Mouse (Mus musculus) spleen, adult 18-20 months (tissue): ENCODE measurements around the gene Nell2.

Source experiments
- DNase-seq, 2 experiments: peaks; one replicate each; pipeline ENCODE4 v3.0.0; 2022; ENCODE audit warnings: mixed read lengths in 2 of 2

Nell2 gene

GRCm38 (mm10) chr15:95216640-95217365 is 311.6 kb downstream of the Nell2 start:
- DNase-seq, result no peak

DNA sequence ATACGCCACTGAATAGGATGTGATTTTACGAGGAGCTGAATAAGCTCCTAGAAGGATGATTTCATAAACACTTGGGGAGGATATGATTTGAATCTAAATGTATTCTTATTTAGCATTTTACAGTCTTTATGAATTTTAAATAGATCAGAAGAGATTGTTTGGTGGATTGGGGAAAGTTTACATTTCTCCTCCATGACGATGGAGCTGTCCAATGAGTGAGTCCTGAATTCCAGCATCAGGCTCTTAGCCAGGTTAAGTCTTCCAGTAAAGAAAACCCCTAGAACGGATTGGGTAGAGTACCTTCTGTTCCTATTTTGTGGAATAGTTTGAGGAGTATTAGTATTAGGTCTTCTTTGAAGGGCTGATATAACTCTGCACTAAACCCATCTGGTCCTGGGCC is 317.8 kb downstream of the Nell2 start:
- no peak for DNase-seq

DNA sequence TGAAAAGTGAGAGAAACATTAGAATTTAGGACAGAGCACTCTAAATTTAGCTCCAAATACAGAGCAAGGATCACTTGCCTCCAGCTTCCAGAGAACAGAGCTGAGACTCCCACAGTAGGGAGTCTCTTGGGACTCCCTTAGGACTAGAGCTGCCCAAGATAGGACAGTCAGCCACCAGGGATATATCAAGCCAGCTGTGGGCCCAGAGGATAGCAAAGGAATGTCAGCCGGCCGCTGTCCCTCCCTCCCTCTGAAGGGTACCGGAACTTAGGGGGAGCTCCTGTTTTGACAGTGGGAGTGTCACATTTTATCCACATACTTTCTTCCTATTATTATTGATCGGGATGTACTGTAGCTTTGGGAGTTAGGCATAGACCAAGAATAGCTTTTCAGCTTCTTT is 319.2 kb downstream of the Nell2 start:
- DNase-seq, result no peak

DNA sequence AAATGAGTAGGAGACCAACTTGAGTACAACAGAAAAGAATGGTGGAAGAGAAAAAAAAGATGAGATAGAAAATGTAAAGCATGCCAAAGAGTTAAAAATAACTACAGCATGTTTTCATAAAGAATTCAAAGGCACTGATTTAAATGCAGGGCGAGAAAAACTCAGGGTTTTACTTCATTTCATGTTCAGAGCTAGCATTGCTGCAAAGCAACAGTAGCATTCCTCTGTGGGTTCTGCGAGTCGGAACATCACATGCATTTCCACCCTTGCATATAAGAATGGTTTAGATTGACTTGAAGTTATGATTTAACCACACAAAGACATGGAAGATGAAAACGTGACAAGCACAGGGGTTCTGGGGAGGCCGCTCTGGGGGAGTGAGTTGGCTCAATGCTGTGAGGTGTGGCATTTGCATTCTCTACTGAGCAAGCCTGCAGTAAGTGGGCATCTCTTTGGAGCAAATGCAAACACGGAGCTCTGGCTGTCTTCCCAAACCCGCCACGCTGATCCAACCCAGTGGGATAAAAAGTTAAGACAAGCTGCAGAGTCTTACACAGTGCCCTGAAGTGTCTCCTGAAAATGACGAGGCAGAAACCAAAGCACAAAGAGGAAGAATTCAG is 334.6 kb downstream of the Nell2 start:
- DNase-seq, result no peak

DNA sequence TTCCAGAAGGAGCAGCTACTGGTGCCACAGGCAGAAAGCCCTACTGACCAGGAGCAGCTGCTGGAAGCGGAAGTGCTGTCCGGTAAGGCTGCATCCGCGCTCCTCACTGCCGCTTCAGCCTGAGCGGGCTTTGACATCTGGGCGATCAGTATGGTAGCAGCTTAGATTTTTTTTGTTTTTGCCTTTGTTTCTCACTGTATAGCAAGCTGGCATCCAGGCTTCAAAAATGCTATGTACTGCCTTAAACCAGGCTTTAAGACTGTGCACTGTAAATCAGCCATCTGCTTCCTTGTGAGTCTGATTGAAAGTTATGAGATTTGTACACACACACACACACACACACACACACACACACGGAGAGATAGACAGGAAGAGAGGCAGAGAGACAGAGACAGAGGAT is 335.4 kb downstream of the Nell2 start:
- no peak for DNase-seq

DNA sequence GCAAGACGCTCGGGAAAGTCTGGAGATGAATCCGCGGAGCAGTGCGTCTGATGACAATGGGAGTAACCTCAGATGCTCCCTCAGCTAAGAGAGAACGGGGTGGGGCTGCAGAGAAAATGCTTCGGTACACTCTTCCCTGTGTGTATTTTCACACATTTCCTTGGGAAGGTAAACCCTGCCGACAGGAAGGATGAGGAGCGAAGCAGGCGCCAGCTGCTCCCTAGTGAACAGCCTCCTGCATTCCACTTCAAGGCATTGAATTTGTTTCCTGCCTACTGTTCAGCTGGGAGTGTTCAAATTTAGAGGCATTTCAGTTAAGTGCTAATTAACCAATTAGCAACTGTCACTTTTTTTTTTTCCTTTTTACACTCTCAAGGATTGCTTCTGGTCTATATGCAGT is 342.1 kb downstream of the Nell2 start:
- DNase-seq, result no peak

DNA sequence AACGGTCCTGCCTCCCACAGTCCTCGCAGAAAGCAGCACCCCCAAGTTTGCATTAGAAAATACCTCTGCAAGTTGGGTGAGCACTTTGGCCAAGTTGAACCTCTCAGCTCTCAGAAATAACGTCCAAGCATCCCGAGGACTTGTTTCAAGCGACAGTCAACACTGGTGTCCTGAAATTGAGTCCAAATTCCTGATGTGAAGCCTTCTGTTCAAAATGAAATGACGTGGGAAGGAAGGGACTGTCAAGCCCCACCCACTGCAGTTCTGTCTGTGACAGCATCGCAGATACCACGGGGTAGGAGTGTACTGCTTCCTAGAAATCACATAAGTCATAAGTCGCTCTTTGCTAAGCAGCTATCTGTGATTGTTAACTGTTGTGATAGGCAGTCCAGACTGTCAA is 342.9 kb downstream of the Nell2 start:
- no peak for DNase-seq

DNA sequence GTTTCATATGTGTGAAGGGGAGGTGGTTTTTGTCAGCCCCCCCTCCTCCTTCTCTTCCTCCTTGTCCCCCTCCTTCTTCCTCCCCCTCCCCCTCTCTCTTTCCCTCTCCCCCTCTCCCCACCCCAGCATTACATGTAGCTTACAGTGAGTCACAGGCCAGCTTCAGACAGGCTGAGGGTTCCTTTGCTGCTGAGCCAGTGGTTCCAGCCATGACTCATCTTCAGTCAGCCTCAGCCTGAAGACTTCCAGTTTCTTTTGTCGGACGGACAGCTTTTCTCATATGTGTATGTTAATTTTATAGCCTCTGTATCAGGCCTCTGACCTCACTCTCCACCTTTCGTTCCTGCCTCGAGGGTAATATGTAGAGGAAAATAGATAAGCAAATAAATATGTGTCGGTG is 344.9 kb downstream of the Nell2 start:
- DNase-seq, result no peak

GRCm38 (mm10) chr15:95156828-95157227 is 371.5 kb downstream of the Nell2 start:
- DNase-seq, result no peak

GRCm38 (mm10) chr15:95145118-95145517 is 383.2 kb downstream of the Nell2 start:
- no peak for DNase-seq

- DNase-seq, result no peak
Measured at GRCm38 (mm10) chr15:95144131-95144530, 384.2 kb downstream of the Nell2 start.

DNA sequence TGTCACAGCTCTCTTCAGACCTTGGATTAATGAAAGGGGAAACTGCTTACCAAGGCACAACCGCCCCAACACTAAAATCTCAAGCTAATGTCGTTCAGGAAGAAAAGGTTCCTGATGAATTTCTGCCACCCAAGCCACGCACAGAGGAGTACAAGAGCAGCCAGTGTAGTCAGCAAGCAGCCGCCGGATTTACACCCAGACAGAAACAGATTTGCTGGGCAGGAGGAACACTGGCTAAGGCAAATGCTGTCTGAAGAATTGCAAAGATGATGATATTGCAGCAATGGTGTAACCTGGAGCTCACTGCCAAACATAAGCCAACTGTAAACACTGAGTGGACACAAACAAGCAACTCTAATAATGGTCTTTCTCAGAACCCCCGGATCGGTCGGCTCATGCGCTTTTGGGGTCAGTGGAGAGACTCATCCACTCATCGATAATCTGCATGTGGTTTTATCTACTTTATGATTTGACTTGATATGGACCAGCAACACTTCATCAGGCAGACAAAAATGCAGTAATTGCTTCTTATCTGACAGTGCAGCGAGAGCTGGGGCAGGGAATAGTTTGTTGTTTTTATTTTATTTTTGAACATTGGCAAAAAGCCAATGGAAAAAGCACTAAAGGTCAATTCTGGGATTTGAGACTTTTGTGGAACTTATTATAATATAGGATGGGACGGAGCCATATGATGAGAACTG is 389.5 kb downstream of the Nell2 start:
- no peak for DNase-seq

DNA sequence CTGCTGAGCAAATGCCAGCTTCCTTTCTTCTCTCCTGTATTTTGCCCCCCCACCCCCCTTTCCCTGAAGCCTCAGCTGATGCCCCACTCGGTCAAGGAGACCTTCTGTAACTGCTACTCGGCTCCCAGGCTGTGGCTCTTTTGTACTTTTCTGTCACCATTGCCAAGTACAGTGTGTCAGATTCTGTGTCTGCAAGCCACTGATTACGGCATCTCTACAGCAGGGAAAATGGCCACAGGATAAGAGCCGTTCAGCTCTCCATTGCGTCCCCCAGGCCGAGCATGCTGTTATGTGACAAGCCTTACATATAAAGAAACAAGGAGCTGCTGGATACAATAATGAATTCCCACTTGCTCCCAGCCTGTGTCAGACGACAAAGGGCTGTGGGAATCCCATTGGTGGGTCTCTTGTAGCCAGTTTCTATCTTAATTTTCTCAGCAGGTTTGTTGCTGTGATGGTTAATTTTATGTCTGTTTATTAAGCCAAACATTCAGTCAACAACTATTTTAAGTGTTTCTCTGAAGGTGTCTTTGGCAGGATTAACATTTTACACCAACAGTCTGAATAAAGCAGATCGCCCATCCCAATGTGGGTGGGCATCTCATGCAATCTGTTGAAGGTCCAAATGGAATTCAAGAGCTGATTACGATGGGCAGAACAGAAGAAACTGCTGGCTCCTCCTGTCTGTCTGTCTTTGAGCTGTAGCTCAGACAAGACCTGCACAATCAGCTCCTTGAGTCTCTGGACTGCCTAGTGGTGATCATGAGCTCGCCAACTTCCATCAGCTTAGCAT is 391.1 kb downstream of the Nell2 start:
- no peak for DNase-seq

GRCm38 (mm10) chr15:95135926-95136609 is 392.3 kb downstream of the Nell2 start:
- no peak for DNase-seq

GRCm38 (mm10) chr15:95131401-95131800 is 397.0 kb downstream of the Nell2 start:
- DNase-seq, result no peak

- DNase-seq, result no peak
Measured at GRCm38 (mm10) chr15:95108626-95109025, 419.7 kb downstream of the Nell2 start.

GRCm38 (mm10) chr15:95107246-95107809 is 421.0 kb downstream of the Nell2 start:
- no peak for DNase-seq

GRCm38 (mm10) chr15:95101522-95101921 is 426.8 kb downstream of the Nell2 start:
- DNase-seq, result no peak

DNA sequence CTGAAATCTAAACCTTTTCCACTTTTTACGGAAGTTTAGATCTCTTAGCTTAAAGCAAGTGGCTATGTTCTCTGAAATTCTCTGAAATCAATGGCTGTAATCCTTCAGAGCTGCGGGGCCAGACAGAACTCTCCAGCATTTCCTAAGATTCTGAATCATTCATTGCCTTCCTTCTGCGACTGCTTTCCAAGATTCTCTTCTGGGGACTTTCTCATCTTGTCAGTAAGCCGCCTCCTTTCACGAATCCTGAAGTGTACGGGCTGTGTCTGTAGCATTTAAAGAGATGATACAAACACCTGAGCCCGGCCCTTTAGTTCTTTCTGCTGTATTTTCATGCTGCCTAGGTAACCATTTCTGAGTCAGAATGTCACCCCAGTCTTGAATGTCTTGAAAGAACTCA is 428.2 kb downstream of the Nell2 start:
- DNase-seq, result no peak

- DNase-seq, result no peak
Measured at GRCm38 (mm10) chr15:95085962-95086361, 442.4 kb downstream of the Nell2 start.

GRCm38 (mm10) chr15:95081654-95082053 is 446.7 kb downstream of the Nell2 start:
- no peak for DNase-seq

DNA sequence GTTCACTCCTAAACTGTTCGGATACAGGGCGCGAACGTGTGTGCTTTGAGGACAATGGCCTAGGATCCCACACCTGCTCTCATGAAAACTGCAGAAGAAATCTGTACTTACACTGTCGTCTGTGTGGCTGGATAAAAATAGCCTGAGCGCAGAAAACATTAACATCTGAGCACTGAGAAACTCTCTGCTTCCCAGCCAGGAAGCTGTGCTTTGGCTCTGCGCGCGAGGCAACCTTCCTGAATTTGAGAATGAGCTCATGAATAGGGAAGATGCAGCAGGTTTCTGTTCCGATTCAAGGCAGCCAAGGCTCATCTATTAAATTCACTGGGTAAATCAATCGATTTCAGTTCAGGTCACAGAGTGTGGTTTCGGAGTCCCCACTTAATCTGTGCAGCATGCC is 453.0 kb downstream of the Nell2 start:
- no peak for DNase-seq
